Mouse (Mus musculus) layer of hippocampus, adult 9-11 months (tissue): ENCODE results near the gene Zfp651.

Experiments
- DNase-seq: peaks from one replicate; pipeline ENCODE4 v3.0.0; 2022

Zfp651 gene

DNA sequence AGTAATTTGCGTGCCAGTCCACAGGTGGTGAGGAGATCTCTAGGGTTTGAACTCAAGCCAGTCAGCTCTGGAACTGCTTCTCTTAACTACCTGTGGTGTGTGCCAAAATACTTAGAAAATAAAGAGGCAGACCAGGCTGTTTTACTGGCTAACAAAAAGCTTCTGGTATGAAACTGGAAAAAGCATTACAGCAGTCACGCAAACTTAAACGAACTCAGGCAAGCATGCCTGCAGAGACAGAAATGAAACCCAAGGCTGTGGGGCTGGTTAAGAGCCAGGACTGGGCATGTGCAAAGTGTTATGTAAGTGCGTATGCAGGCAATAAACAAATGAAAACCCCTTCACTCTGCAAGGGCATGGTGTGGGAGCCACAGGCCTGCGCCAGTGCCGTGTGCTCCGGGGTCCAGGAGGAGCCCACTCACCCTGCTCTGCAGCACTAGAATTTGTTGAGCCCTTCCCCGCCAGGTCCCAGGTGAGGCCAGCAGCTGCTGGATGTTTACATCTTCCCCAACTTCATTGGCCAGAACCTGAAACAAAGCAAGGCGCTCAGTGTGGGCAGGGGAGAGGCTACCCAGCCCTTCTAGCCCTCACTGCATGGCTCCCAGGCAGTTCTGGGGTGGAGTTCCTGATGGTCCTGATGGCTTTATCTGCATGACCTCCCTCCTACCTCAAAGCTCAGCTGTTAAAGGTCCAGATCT, 60.1 kb downstream of the Zfp651 start:
- peak; percentile 49 for DNase-seq

DNA sequence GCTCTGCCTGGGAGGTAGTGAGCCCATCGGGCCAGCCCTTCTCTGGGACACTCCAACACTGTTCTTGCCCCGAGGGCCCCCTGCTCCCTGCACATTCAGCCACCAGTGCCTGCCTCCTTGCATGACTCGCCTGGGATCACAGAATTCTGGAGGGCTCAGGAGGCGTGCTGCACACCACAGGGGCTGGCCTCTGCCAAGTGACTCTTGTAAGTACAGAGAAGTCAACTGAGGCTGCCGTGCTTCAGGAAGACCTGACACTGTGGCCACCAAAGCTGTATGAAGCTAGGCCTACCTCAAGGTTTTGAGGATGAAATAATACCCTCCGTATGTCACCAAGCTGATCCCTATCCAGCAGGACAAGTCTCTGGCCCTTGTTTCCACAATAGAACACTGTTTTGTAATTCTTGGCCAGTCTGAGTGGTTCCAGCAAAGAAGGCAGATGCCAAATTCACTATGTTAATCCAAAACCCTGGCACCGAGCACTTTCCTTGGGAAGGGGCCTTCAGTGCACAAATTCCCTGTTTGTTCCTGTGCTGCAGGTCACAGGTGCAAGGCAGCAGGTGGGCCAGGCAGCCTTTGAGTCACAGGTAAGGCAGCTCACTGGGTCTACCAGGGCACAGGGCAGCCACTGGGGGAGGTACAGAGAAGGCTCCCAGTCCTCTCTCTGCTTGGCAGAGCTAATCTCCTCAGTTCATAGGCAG, 60.8 kb downstream of the Zfp651 start:
- DNase-seq, result no peak

DNA sequence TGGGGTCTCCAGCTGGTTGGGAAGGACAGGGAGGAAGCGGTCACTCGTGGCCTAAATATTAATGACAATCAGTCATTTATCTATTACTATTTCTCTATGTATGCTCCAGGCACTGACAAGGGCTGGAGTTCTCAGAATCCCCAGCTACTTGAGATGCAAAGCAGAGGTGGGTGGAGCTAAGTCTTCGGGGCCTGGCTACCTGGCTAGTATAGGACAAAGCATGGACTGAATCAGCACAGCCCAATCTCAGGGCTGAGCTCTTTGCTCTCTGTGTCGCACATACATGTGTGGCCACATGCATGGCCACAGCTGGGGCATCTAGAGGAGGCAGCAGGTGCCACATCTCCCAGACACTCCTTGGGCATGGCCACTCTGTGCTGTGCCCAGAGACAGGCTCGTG, 61.6 kb downstream of the Zfp651 start:
- DNase-seq, result no peak
